Mouse (Mus musculus) splenic B cell, adult 2 months (primary cell): ENCODE measurements around the gene Dgki.

Experiments
- DNase-seq: peaks from one replicate; pipeline ENCODE4 v3.0.0-alpha.2; 2011; ENCODE audit warnings: low read depth, low spot score
- H3K27me3 ChIP-seq: 2 replicates; pipeline ENCODE4 v1.6.1; 2012; ENCODE audit warnings: mild to moderate bottlenecking, low read length, moderate library complexity, mixed read lengths; ENCODE audit not compliant: control insufficient read depth, poor library complexity, insufficient read depth, severe bottlenecking
- H3K36me3 ChIP-seq: 2 replicates; pipeline ENCODE4 v1.6.1; 2012; ENCODE audit warnings: mild to moderate bottlenecking, low read length, moderate library complexity, mixed read lengths; ENCODE audit not compliant: control insufficient read depth, poor library complexity, insufficient read depth, severe bottlenecking

Gene Dgki

GRCm38 (mm10) chr6:37030402-37030801 lies 269.6 kb downstream of the Dgki start:
- Histone ChIP-seq H3K27me3 (no peaks in the 10 kb centered on the region), H3K36me3 (no peaks in the 10 kb centered on the region)
- no peak for DNase-seq

DNA sequence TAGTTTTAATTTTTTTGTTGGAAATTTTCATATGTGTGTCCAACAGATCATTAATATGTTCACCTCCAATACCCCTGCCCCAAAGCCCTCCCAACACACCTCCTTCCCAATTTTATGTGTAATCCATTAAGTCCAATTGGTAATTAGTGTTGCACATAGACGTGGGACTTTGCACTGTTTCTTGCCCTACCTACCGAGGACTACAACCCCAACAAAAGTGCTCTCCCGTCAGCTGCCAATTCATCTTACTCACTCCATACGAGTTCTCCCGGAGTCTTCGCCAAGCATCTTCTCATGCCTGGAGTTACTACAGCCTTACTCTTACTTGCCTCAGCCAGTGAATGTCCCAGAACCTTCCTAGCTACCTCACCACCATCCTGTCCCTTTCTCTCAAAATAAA lies 271.1 kb downstream of the Dgki start:
- Histone ChIP-seq H3K27me3 (no peaks in the 10 kb centered on the region), H3K36me3 (no peaks in the 10 kb centered on the region)
- no peak for DNase-seq

- no peaks in the 10 kb centered on the region for H3K36me3 ChIP-seq
- DNase-seq: no peak
These were observed 271.7 kb downstream of the Dgki start for GRCm38 (mm10) chr6:37028300-37028699.

DNA sequence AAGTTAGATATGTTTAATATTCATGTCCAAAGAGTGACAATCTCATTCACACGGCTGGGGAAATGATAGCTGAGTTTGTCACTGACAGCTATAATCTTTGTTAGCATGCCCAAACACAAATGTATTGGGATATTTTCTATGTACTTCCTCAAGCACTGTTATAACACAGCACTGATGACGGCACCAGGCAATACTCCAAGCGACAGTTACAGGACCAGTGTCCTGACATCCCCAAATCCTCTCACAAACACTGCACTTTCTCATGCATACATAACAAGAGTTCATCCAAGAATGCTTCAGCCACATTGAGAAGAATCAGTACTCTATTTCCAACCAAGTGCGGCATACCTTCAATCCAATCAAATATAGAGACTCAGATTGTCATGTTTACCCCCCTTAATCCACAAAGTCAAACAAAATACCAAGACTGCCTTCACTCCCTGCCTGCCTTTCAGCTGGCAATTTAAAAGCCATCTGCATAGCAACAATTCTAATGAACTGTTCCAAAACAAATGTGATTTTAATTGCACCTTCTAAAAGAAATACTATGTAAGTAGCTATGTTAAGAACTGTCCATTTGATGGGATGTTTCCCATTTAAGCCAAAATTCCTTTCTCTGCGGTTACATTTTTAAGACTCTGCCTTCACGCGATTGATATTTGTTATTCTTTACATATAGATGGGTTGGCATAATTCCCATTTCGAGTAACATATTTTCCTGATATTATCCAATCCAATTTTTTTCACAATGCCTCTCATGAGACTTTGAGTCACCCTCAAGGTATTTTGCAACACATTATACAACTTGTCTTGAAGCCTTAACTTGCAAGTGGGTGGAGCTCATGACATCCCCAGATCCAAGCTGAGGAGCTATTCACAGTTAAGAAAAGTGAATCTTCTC lies 273.4 kb downstream of the Dgki start:
- no peak for DNase-seq
- no peaks in the 10 kb centered on the region for H3K36me3 ChIP-seq
- H3K27me3 ChIP-seq: no peaks in the 10 kb centered on the region; the same call in 1 of the 2 replicates

More at GRCm38 (mm10) chr6:37028300-37028699, 271.7 kb downstream of the Dgki start:
- no peaks in the 10 kb centered on the region for H3K27me3 ChIP-seq

GRCm38 (mm10) chr6:37016046-37016445 lies 283.9 kb downstream of the Dgki start:
- no peaks in the 10 kb centered on the region for H3K27me3 ChIP-seq
- no peak for DNase-seq
- no peaks in the 10 kb centered on the region for H3K36me3 ChIP-seq

- Histone ChIP-seq H3K36me3 (no peaks in the 10 kb centered on the region), H3K27me3 (no peaks in the 10 kb centered on the region)
- DNase-seq: no peak
These were observed 288.4 kb downstream of the Dgki start for GRCm38 (mm10) chr6:37011597-37011996.

DNA sequence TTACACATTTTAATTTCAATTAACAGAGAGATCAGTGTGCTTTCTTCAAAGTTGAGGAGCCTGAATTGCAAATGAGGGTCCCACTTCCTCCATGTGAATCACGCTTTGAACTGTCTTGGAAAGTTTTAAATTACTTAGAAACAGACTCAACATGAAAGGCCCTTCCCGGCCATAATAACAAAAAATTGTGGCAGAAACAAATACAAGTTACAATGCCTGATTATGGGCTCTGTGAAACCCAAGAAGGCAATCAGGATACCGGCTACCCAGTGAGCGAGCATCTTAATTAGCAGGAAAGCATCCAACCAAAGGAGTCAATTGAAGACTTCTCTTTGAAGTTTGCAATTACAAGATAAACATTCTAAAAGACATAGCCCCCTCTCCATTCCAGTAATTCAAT lies 292.4 kb downstream of the Dgki start:
- H3K27me3 ChIP-seq: no peaks in the 10 kb centered on the region
- no peak for DNase-seq
- no peaks in the 10 kb centered on the region for H3K36me3 ChIP-seq

DNA sequence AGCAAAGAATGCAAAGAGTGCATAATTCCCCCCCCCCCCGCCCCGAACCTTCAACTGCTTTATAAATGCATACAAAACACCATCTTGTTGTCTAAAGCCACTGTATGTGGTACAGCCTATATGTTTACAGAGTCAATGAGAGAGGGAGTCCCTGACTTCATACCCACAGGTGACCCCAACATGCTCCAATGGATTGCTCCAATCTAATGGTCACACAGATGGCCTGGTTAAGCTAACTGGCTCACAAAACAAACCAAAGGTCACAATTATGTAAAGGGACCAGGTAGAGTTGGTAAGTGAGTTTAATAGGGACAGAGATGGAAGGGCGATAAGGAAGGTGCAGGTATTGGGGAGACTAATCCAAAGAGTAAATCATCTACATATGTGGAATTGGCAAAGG lies 295.1 kb downstream of the Dgki start:
- no peaks in the 10 kb centered on the region for H3K36me3 ChIP-seq
- H3K27me3 ChIP-seq: no peaks in the 10 kb centered on the region
- DNase-seq: no peak

DNA sequence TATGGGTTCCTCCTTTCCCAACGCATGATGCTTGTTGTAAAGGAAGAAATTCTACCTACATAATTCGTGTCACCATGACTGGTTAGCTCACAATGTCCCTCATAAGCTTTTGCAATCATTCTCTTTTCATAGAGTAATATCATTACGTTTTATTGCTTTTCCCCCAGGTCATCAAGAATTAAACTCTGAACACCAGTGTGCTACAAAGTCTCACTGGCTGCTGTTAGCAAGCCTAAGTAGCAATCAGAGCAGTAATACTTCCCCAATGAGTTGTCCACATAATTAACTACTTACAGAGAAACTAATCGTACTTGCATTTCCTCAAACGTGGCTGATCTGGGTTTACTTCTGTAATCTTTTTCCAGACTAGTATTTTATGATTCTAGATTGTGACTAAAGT lies 296.7 kb downstream of the Dgki start:
- no peaks in the 10 kb centered on the region for H3K36me3 ChIP-seq
- no peaks in the 10 kb centered on the region for H3K27me3 ChIP-seq
- no peak for DNase-seq

- H3K36me3 ChIP-seq: no peaks in the 10 kb centered on the region
- no peak for DNase-seq
- H3K27me3 ChIP-seq: no peaks in the 10 kb centered on the region
These were observed 301.0 kb downstream of the Dgki start for GRCm38 (mm10) chr6:36998942-36999341.

DNA sequence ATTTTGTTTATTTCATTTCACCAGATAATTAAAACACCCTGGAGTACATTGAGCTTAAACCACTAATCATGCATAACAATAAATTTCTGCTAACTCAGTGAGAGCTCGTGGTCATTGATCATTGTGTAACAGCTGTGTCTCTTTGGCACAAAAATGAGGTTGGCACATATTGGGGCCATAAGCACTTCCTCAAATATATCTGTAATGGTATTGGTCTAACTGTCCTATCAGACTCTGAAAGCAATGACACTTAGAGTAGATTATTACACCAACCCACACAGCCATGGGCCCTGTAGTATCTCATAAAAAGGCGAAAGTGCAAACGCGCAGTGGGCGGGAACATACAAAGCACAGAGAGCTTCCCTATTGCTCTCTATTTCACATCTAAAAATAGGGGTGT lies 305.7 kb downstream of the Dgki start:
- no peak for DNase-seq
- Histone ChIP-seq H3K27me3 (no peaks in the 10 kb centered on the region), H3K36me3 (no peaks in the 10 kb centered on the region)

- DNase-seq: no peak
- Histone ChIP-seq H3K36me3 (no peaks in the 10 kb centered on the region), H3K27me3 (no peaks in the 10 kb centered on the region)
These were observed 309.8 kb downstream of the Dgki start for GRCm38 (mm10) chr6:36990186-36990585.

GRCm38 (mm10) chr6:36988800-36989199 lies 311.2 kb downstream of the Dgki start:
- no peak for DNase-seq
- Histone ChIP-seq H3K27me3 (no peaks in the 10 kb centered on the region), H3K36me3 (no peaks in the 10 kb centered on the region)

- DNase-seq: no peak
- no peaks in the 10 kb centered on the region for H3K36me3 ChIP-seq
- no peaks in the 10 kb centered on the region for H3K27me3 ChIP-seq
These were observed 318.3 kb downstream of the Dgki start for GRCm38 (mm10) chr6:36981646-36982045.

DNA sequence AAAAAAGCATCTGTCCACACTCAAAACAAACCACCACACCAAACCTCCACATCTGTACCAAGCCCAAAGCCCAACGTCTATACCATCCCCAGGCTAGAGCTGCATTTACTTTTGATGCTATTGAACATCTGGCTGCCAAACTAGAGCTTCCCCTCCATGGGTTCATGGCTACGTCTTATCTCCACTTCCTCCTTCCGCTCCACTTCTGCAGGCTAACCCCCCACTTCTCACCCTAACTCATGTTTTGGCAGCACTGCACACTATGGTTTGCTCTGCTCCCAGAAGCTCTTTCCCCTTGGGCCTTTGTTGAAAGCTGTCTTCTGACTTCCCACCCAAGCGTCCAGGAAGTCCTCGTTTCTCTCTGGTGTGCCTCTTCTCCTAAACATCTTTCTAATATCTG lies 319.5 kb downstream of the Dgki start:
- no peaks in the 10 kb centered on the region for H3K36me3 ChIP-seq
- no peak for DNase-seq
- no peaks in the 10 kb centered on the region for H3K27me3 ChIP-seq

GRCm38 (mm10) chr6:36978176-36978575 lies 321.8 kb downstream of the Dgki start:
- H3K27me3 ChIP-seq: no peaks in the 10 kb centered on the region
- no peaks in the 10 kb centered on the region for H3K36me3 ChIP-seq
- no peak for DNase-seq
